ENCODE assay signal across 11 mouse cellular contexts in genomic region chr12:104983476-104983875, GRCm38 (mm10). TPM values are rescaled to one million over a fixed set of nuclear protein-coding genes. Genes with fewer than 3 reads are reported as not detected.
A peak's percentile ranks its signal among the peaks of the same experiment; 100 is the strongest.
DNase-seq lines count a peak whose midpoint lies in the region; ATAC-seq and TF ChIP-seq lines count a peak whose summit lies in the region.
"Had no signal": no experiment of that assay in that cellular context is flagged by ENCODE, and none has a peak within 500 bp of the region (broad histone marks: within the 10 kb centered on the region; RNA-seq: fewer than 3 reads in every experiment).

No protein-coding gene starts in this region.

- peak; percentile 68 for ATAC-seq in kidney, postnatal 0 days (replicated peaks; ENCODE audit: low FRiP score, low read depth)

- intact Hi-C loops in left cerebral cortex, postnatal 4 days (cut with DNase I), result no loop called here

- H3K4me1 ChIP-seq in kidney, postnatal 0 days (replicated peaks; ENCODE audit: insufficient read depth, low read length), result 0 out of 2 replicates have a peak, but pooled peaks cover 7% of the 10 kb centered on the region
- peaks cover 88% of the 10 kb centered on the region for H3K4me1 ChIP-seq in megakaryocyte, embryonic 14.5 days
- peaks cover 7% of the 10 kb centered on the region for H3K4me1 ChIP-seq in lung, adult 2 months (ENCODE audit: control insufficient read depth, insufficient read depth, low read length)

- no peak overlapping the region for H3K4me2 ChIP-seq in kidney, postnatal 0 days (ENCODE audit: low read length)
- H3K4me2 ChIP-seq: heart, embryonic 15.5 days had no signal

- no peaks in the 10 kb centered on the region for H3K9me3 ChIP-seq in kidney, postnatal 0 days (replicated peaks; ENCODE audit: low read length)
- H3K9me3 ChIP-seq in megakaryocyte, embryonic 14.5 days, result peaks cover 7% of the 10 kb centered on the region; the same call in 1 of the 2 replicates
- H3K9me3 ChIP-seq: heart, embryonic 15.5 days had no signal

- 29% methylated on average over 7 of the region's 7 CpGs for WGBS in kidney, postnatal 0 days
- 61% methylated on average over 7 of the region's 7 CpGs for WGBS in lung, adult 2 months

- no peak overlapping the region for H3K4me3 ChIP-seq in kidney, postnatal 0 days (replicated peaks; ENCODE audit: low read depth, low read length)
- H3K4me3 ChIP-seq in megakaryocyte, embryonic 14.5 days (replicated peaks), result peak overlapping the region; percentile 44
- no peak overlapping the region for H3K4me3 ChIP-seq in lung, adult 2 months (replicated peaks; ENCODE audit: extremely low read depth, low read depth, low read length)
- H3K4me3 ChIP-seq: heart, embryonic 15.5 days; left cerebral cortex, adult 2 months had no signal

- H3K27me3 ChIP-seq in kidney, postnatal 0 days (ENCODE audit: insufficient read depth, low read length), result no peaks in the 10 kb centered on the region
- H3K27me3 ChIP-seq in megakaryocyte, embryonic 14.5 days (replicated peaks), result no peaks in the 10 kb centered on the region
- H3K27me3 ChIP-seq: heart, embryonic 15.5 days had no signal

- H3K36me3 ChIP-seq in kidney, postnatal 0 days (ENCODE audit: insufficient read depth, low read length), result no peaks in the 10 kb centered on the region
- peaks cover 73% of the 10 kb centered on the region for H3K36me3 ChIP-seq in megakaryocyte, embryonic 14.5 days (replicated peaks; ENCODE audit: low read length)
- H3K36me3 ChIP-seq: heart, embryonic 15.5 days had no signal

- DNase-seq in kidney, postnatal 0 days (ENCODE audit: low spot score), result peak; percentile 86
- no peak for DNase-seq in kidney, adult 8-10 months
- DNase-seq in adrenal gland, postnatal 25 days, result peak; percentile 74
- peak; percentile 63 for DNase-seq in forelimb bud, embryonic 11.5 days (ENCODE audit: low read depth, low spot score)
- no peak for DNase-seq in lung, adult 2 months
- DNase-seq in left cerebral cortex, postnatal 4 days, result no peak
- no peak for DNase-seq in frontal cortex, postnatal 14 days (ENCODE audit: low spot score in 2 of 2)
- DNase-seq: cerebellum, adult 9-11 months had no signal

- no peak for TF ChIP-seq POLR2A in lung, adult 2 months (IDR thresholded peaks at IDR 0.05; ENCODE audit: borderline replicate concordance, extremely low read depth, low read depth, low read length)

- H3K27ac ChIP-seq in kidney, postnatal 0 days, result peak overlapping the region; percentile 66
- H3K27ac ChIP-seq: heart, embryonic 15.5 days; left cerebral cortex, adult 2 months had no signal

- no peak overlapping the region for H3K9ac ChIP-seq in kidney, postnatal 0 days (ENCODE audit: low read depth, low read length)
- H3K9ac ChIP-seq: heart, embryonic 15.5 days had no signal

- no peak for TF ChIP-seq CTCF in kidney, postnatal 0 days (IDR thresholded peaks at IDR 0.05; ENCODE audit: low read depth)
- TF ChIP-seq CTCF in lung, adult 2 months (IDR thresholded peaks at IDR 0.05; ENCODE audit: insufficient read depth, low read length), result no peak

RNA-seq across cellular contexts. Expression of gene Syne3, which starts 26.1 kb away (rescaled TPM):
- polyA plus RNA-seq in kidney, postnatal 0 days (2015; fragmentation: Nextera tagmentation; extraction: Ambion mirVana), result 1.0 and 1.3 TPM in 2 replicates
- 8.6 and 14.8 TPM in 2 replicates for total RNA-seq in adrenal gland, postnatal 25 days (2021)
- polyA plus RNA-seq in megakaryocyte, embryonic 14.5 days (2012; ENCODE audit: insufficient read depth, low replicate concordance), result 4.2 and 6.8 TPM in 2 replicates
- polyA plus RNA-seq in lung, adult 2 months (2012; rRNA removed), result 3.5 and 3.7 TPM in 2 replicates
- 1 to 10 TPM in 1 of 2 experiments, under 1 TPM in 1; 0.82 to 1.4 TPM for total RNA-seq in left cerebral cortex, postnatal 4 days (2021)

RNA-seq across cellular contexts. Expression of gene Glrx5, which starts 49.0 kb away (rescaled TPM):
- polyA plus RNA-seq in kidney, postnatal 0 days (2015; fragmentation: Nextera tagmentation; extraction: Ambion mirVana), result 222 and 225 TPM in 2 replicates
- 183 and 235 TPM in 2 replicates for total RNA-seq in adrenal gland, postnatal 25 days (2021)
- polyA plus RNA-seq in megakaryocyte, embryonic 14.5 days (2012; ENCODE audit: insufficient read depth, low replicate concordance), result 46.1 and 131 TPM in 2 replicates
- polyA plus RNA-seq in lung, adult 2 months (2012; rRNA removed), result 43.1 and 54.7 TPM in 2 replicates
- total RNA-seq in left cerebral cortex, postnatal 4 days (2021), result 10 to 100 TPM; 50.6 to 56.2 TPM

Comparison
In these comparisons a context has a peak if more than half of its experiments do, and no peak if none do; other contexts are left out.
1. DNase-seq: peak in kidney, postnatal 0 days (single experiment), adrenal gland, postnatal 25 days (single experiment) and forelimb bud, embryonic 11.5 days (single experiment); none in kidney, adult 8-10 months (0 of 2), lung, adult 2 months (single experiment), left cerebral cortex, postnatal 4 days (single experiment) and frontal cortex, postnatal 14 days (0 of 2).